Mouse (Mus musculus) E14TG2a.4 (cell line): Measurements from ENCODE around the gene Fat3.

Source experiments
- CTCF ChIP-seq: conservative IDR thresholded peaks from 2 replicates; pipeline ENCODE4 v1.5.1; 2014; ENCODE audit warnings: low read length
- NANOG ChIP-seq: IDR thresholded peaks from 2 replicates; pipeline ENCODE4 v1.6.1; 2014; ENCODE audit warnings: borderline replicate concordance, low read length, mixed read lengths

GRCm38 (mm10) chr9:16275589-16275988, 225.5 kb downstream of the Fat3 start:
- no peak for TF ChIP-seq CTCF
- no peak for TF ChIP-seq NANOG
